Mouse (Mus musculus) ES-E14 (cell line): ENCODE results near the gene Mllt3. TPM values are rescaled to one million over a fixed set of nuclear protein-coding genes. Genes with fewer than 3 reads are reported as not detected.

Experiments used
- DNase-seq: peaks from one replicate; pipeline ENCODE4 v3.0.0-alpha.2; 2013; ENCODE audit warnings: low read depth, low spot score
- H3K27ac ChIP-seq: 2 replicates; pipeline ENCODE4 v1.5.1; 2012; ENCODE audit warnings: low read depth, mild to moderate bottlenecking, low read length, moderate library complexity, mixed read lengths; ENCODE audit not compliant: poor library complexity, insufficient read depth, severe bottlenecking
- H3K36me3 ChIP-seq: 2 replicates; pipeline ENCODE4 v1.6.1; 2012; ENCODE audit warnings: mild to moderate bottlenecking, low read length, moderate library complexity, mixed read lengths; ENCODE audit not compliant: control insufficient read depth, poor library complexity, insufficient read depth, severe bottlenecking
- H3K4me1 ChIP-seq, 2 experiments: fragments of 150-350 bp in 1 of 2; sonication (generic) in 1 of 2; 2 replicates each; pipeline ENCODE4 v1.6.1; 2012; ENCODE audit warnings: low read length in 2 of 2, mild to moderate bottlenecking in 1 of 2, mixed read lengths in 1 of 2; ENCODE audit not compliant: control insufficient read depth in 2 of 2, insufficient read depth in 2 of 2, poor library complexity in 1 of 2
- H3K4me3 ChIP-seq, 2 experiments: fragments of 150-350 bp in 1 of 2; sonication (generic) in 1 of 2; 2 replicates each; pipeline ENCODE4 v1.5.1; 2012; ENCODE audit warnings: low read length in 2 of 2, low read depth in 1 of 2, mild to moderate bottlenecking in 1 of 2, mixed read lengths in 1 of 2; ENCODE audit not compliant: insufficient read depth in 1 of 2, poor library complexity in 1 of 2, severe bottlenecking in 1 of 2
- H3K9ac ChIP-seq: 2 replicates; pipeline ENCODE4 v1.6.1; 2012; ENCODE audit warnings: low read depth, mild to moderate bottlenecking, low read length, mixed read lengths; ENCODE audit not compliant: poor library complexity, insufficient read depth, severe bottlenecking
- H3K9me3 ChIP-seq: fragments of 150-350 bp; sonication (generic); 2 replicates; pipeline ENCODE4 v1.6.1; 2012; ENCODE audit warnings: low read depth, mild to moderate bottlenecking, low read length; ENCODE audit not compliant: control insufficient read depth, insufficient read depth
- CHD2 ChIP-seq: IDR thresholded peaks from 2 replicates; pipeline ENCODE4 v1.6.1; 2014; ENCODE audit warnings: mild to moderate bottlenecking, low read depth, low read length, inconsistent platforms
- HCFC1 ChIP-seq: IDR thresholded peaks from 2 replicates; pipeline ENCODE4 v1.6.1; 2012; ENCODE audit warnings: low read length, inconsistent platforms, borderline replicate concordance; ENCODE audit not compliant: insufficient read depth
- MAFK ChIP-seq: IDR thresholded peaks from 2 replicates; pipeline ENCODE4 v1.6.1; 2014; ENCODE audit warnings: mild to moderate bottlenecking, low read depth, low read length, inconsistent platforms; ENCODE audit not compliant: insufficient read depth
- ZC3H11A ChIP-seq: IDR thresholded peaks from 2 replicates; pipeline ENCODE4 v1.6.1; 2012; ENCODE audit warnings: low read depth, mild to moderate bottlenecking, inconsistent platforms, low read length, borderline replicate concordance
- ZNF384 ChIP-seq: IDR thresholded peaks from 2 replicates; pipeline ENCODE4 v1.6.1; 2012; ENCODE audit warnings: low read depth, low read length, inconsistent platforms
- in situ Hi-C, 2 experiments: fragments of 600-800 bp; cut with MboI; formaldehyde crosslinking; loops; one replicate each; pipeline ENCODE4 v1.15.1; 2025; ENCODE audit warnings: low sequenced_read_pairs in 2 of 2, inconsistent platforms in 1 of 2; ENCODE audit not compliant: unreplicated experiment in 2 of 2
- total RNA-seq: library from RNA; depleted of rRNA; stranded (reverse); fragments of 300-350 nt; gene quantifications from 2 replicates; pipeline ENCODE4 v1.2.3, GENCODE M21; 2012

Gene Mllt3
- total RNA-seq, 1 experiment, result 11.1 TPM

GRCm38 (mm10) chr4:87837471-87838361 lies 195.4 kb downstream of the Mllt3 start:
- no peak overlapping the region for H3K9ac ChIP-seq
- no peak overlapping the region for H3K4me3 ChIP-seq
- no peak overlapping the region for H3K27ac ChIP-seq
- in situ Hi-C loops, result no loop called here
- H3K4me1 ChIP-seq, result 0 out of 4 replicates have a peak, but pooled peaks cover 0 to 2% of the 10 kb centered on the region in 2 experiments
- no peak for DNase-seq
- TF ChIP-seq CHD2 (no peak), ZC3H11A (no peak)
- H3K36me3 ChIP-seq, result no peaks in the 10 kb centered on the region
- no peaks in the 10 kb centered on the region for H3K9me3 ChIP-seq

- no peak for DNase-seq
- TF ChIP-seq ZC3H11A (no peak), CHD2 (no peak), HCFC1 (no peak), MAFK (no peak), ZNF384 (no peak)
- Histone ChIP-seq H3K9ac (no peak overlapping the region), H3K4me1 (0 out of 4 replicates have a peak, but pooled peaks cover 0 to 2% of the 10 kb centered on the region in 2 experiments), H3K4me3 (no peak overlapping the region), H3K9me3 (no peaks in the 10 kb centered on the region), H3K27ac (no peak overlapping the region), H3K36me3 (no peaks in the 10 kb centered on the region)
- in situ Hi-C loops, result no loop called here
These were observed 196.9 kb downstream of the Mllt3 start for GRCm38 (mm10) chr4:87836257-87836656.

- H3K9me3 ChIP-seq, result no peaks in the 10 kb centered on the region
- H3K36me3 ChIP-seq, result no peaks in the 10 kb centered on the region
- TF ChIP-seq ZC3H11A, result no peak
- TF ChIP-seq ZNF384, result no peak
- TF ChIP-seq CHD2, result no peak
- no peak for TF ChIP-seq HCFC1
- TF ChIP-seq MAFK, result no peak
- no peak overlapping the region for H3K27ac ChIP-seq
- in situ Hi-C loops, result no loop called here
- H3K4me1 ChIP-seq, result 0 out of 4 replicates have a peak, but pooled peaks cover 0 to 2% of the 10 kb centered on the region in 2 experiments
- H3K4me3 ChIP-seq, result no peak overlapping the region
- H3K9ac ChIP-seq, result no peak overlapping the region
- no peak for DNase-seq
These were observed 198.0 kb downstream of the Mllt3 start for GRCm38 (mm10) chr4:87835191-87835590.

GRCm38 (mm10) chr4:87834310-87834709 lies 198.9 kb downstream of the Mllt3 start:
- no peak for TF ChIP-seq ZNF384
- TF ChIP-seq MAFK, result no peak
- TF ChIP-seq ZC3H11A, result no peak
- TF ChIP-seq HCFC1, result no peak
- TF ChIP-seq CHD2, result no peak
- Histone ChIP-seq H3K4me1 (0 out of 4 replicates have a peak, but pooled peaks cover 0 to 2% of the 10 kb centered on the region in 2 experiments), H3K9ac (no peak overlapping the region), H3K27ac (no peak overlapping the region), H3K4me3 (no peak overlapping the region), H3K36me3 (no peaks in the 10 kb centered on the region), H3K9me3 (no peaks in the 10 kb centered on the region)
- DNase-seq, result peak; percentile 43
- in situ Hi-C loops, result no loop called here
